Mouse (Mus musculus): Measurements from ENCODE around the gene Mocs1.

Gene Mocs1

DNA sequence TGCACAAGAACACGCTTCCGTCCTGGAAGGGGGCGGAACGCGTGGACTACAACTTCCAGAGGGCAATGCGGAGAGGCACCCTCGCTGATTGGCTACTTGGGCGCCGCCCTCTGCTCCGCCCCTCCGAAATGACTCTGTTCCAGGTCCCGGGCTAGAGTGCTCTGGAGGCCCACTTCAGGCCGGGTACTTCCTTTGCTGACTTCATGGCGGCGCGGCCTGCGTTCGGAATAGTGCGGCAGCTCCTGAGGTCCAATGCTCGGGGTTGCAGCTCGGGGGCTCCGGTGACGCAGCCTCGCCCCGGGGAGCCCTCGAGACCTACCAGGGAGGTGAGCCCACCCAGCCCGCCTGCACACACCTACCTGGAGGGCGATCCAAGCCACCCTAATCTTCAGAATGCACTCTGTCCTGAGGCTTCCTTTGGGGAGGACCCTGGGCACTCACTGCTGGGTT lies at the start of gene Mocs1:
Gene Mocs1 (plus strand): TSS at position 124 of the 450 bp plus-strand sequence.
- peak; percentile 93 for DNase-seq (ENCODE audit: low read depth, low spot score)

DNA sequence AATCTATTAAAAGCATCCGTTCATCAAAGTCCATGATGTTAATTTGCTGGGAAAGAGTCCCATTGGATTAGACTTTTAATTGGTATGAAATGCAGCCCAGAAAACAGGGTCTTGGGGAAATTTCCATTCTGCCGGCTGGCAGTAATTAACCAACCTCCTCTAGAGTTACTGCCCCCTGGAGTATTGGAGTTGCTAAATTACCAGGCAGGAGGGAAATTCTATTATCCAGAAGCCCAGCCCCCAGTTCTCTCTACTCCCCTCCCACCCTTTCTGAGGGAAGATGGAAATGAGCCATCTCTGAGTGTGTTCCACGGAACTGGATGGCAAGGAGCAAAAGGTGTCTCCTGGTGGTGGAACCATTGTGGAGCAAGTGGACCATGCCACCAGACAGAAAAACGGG lies 48.5 kb upstream of the Mocs1 start:
- DNase-seq (ENCODE audit: low read depth, low spot score), result no peak

DNA sequence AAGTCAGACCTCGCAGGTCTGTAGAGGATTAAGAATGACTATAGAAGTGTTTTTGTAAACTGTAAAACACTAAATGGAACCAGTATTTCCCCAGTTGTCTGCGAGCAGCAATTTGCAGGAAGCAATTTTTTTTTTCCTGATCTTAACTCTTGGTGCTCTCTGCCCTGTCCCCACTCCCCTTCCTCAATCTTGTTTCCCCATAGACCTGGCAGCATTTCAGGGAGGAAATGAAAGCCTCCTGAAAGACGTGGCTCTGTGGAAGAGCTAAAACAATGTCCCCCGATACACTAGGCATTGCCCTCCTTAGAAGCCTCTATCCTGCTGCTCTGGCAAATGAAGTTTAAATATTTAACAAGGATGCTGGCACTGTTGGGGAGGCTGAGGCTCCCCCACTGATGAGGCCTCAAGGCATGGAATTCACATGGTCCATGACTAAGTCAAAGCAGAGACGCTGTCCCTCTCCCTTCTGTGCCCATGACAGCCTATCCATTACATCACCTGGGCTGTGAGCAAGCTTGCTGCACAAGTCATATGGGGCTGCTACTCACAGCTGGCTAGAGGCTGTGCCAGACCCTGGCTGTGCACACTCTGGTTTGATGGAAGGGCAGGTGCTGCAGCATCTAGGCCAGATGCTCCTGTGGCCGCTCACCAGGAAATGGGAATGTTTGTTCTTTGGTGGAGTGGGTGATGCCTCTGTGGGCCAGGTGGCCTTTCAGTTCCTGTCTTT lies 43.8 kb upstream of the Mocs1 start:
- DNase-seq (ENCODE audit: low read depth, low spot score), result peak; percentile 30

DNA sequence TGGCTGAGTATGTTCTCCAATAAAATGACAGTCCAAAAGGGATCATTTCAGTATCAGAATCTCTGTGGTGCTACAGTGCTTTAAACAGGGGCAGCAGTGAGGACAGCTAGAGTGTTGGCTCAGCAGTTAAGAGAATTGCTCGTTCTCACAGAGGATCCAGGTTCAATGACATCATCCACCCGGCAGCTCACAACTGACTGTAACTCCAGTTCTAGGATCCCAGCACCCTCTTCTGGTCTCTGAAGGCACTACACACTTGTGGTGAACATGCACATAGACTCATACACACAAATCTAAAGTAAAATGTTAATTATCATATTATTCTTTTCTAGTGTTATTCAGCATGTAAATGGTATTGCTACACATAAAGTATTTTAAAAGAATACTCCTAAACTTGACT lies 40.4 kb upstream of the Mocs1 start:
- DNase-seq (ENCODE audit: low read depth, low spot score), result no peak

DNA sequence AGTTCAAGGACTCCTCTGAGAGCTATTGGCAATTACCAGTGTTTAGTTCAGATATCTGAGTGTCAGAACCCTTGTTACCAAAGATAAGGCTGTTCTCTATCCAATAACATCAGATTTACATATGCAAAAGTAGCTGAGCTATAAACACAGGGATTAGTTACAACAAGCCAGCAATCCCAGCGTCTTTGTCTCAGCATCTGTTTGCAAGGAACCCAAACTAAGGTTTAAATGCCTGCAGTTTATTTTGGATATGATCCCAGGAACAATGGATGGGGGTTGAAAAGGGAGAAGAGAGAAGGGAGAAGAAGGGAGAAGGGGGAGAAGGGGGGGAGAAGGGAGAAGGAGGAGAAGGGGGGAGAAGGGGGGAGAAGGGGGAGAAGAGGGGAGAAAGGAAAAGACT lies 35.4 kb upstream of the Mocs1 start:
- no peak for DNase-seq (ENCODE audit: low read depth, low spot score)

DNA sequence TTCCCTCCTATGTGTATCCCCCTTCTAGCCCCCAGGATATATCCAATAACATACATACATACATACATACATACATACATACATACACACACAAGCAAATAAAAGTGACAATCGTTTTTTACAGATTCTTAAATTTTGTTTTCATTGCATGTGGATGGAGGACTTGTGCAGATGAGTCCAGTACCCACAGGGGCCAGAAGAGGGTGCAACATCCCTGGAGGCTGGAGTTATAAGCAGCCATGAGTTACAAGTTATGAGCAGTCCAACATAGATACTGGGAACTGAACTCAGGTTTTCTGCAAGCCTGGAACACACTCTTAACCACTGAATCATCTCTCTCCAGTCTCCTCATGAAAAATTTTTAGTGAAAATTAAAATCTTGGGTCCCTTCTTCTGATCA lies 33.3 kb upstream of the Mocs1 start:
- DNase-seq (ENCODE audit: low read depth, low spot score), result no peak

DNA sequence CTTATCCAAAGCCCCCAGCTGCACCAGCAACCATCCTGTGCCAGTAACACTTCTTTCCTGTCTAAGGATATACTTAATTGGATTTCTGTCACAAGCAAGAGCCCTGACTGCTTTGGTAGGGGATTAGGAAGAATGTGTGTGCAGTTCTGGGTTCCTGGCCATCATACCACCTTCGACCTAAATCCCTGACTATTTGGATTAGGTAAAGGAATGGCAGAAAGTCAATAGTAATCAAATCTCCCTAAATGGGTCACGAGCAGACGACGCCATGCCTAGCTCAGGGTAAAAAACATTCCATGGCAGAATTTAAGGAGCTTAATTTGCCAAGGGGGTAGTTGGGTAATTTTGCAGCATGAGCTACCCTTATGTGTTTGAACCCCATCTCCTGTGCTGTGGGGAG lies 28.6 kb upstream of the Mocs1 start:
- no peak for DNase-seq (ENCODE audit: low read depth, low spot score)

DNA sequence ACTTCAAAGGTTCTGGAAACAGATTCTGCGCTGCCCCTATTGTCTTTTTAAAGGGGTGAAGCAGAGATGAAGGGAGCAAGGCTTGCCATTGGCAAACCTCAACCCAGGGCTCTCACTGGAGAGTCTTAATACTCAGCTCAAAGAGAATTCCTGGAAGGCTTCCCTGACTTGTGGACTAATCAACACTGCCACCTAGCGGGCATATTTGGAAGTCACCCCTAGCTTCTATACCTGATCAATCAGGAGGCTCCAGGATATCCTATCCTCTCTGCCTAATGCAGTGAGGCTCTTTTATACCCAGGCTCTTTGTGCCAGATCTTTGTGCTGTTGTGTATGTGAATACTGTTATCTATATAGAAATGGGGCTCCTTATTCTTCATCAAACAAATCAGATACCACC lies 28.0 kb upstream of the Mocs1 start:
- DNase-seq (ENCODE audit: low read depth, low spot score), result peak; percentile 83

DNA sequence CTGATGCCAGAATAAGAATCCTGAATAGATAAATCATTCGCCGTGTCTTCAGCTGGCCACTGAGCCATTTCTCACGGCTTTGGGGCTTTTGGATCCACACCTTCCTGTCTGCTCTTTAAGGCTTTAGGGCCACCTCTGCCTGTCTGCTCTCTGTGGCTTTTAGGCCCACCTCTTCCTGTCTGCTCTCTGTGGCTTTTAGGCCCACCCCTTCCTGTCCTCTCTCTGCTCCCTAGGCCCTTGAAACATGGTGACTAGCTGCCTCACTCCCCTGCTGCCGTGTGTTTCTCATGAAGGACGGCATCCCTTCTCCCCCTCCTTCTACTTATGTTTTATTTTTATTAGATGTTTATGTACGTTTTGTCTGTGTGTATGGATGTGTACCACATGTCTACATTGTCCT lies 25.0 kb upstream of the Mocs1 start:
- DNase-seq (ENCODE audit: low read depth, low spot score), result no peak

DNA sequence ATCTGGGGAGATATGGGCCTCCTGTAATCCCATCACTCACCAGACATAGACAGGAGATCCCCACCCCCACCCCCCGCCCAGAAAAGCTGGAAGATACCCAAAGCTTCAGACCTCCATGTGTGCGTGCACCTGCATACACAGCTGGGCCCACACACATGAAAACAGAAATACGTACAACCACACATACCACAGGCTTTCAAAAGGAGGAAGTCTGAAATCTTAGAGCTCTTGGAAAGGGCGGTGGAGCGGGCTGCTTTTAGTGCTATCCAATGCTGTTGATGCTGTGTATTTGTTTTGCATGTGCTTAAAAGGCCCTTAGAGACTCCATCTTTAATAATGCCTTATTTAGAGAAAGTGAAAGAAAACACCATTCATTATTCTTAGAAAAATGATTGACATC lies 22.2 kb upstream of the Mocs1 start:
- no peak for DNase-seq (ENCODE audit: low read depth, low spot score)

DNA sequence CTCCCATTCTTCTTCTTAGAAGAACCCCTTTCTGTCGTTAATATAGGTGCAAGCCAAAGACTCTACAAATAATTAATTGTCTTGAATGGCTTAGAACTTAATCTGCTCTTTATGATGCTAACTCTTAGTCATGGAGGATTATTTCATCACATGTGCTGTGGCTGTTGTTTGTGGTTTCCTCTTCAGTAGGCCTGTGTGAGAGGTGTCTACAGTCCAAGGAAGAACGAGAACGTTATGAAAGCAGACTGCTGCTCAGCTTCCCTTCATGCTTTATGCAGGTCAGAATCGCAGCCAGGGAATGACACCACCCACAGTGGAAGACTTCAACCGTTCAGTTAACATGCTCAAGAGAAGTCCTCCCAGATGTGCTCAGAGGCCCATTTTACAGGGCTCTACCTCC lies 15.2 kb upstream of the Mocs1 start:
- DNase-seq (ENCODE audit: low read depth, low spot score), result no peak

DNA sequence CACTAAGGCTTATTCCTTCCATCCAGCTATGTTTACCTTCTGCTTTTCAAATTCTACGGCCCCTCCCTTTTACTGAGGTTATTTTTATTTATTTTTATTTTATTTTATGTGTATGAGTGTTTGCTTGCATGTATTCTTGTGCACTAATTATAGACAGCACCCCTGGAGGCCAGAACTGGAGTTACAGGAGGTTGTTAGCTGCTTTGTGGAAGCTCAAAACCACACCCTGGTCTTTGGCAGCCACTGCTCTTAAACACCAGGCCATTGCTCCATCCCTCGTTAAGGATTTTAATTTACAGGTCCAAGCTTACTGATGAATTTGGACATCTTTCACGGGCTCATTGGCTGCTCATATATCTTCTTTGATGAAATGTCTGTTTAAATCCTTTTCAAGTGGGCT lies 14.6 kb upstream of the Mocs1 start:
- no peak for DNase-seq (ENCODE audit: low read depth, low spot score)

DNA sequence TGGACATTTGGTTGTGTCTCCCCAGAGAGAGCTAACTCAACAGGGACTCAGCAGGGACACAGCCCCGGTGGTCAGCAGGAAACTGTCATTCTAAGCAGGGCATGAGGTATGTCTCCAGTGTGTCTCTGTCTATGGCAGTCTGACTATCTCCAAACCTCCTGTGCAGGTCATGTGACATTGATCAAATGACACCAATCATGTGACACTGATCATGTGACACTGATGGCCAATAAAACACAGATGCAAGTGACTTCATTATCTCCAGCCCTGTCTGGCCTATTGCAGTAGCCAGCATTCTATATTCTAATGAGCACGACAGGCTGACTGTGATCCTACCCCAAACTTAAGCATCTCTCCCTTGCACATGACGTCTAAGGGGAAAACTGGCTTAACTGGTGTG lies 11.9 kb upstream of the Mocs1 start:
- peak; percentile 5 for DNase-seq (ENCODE audit: low read depth, low spot score)

DNA sequence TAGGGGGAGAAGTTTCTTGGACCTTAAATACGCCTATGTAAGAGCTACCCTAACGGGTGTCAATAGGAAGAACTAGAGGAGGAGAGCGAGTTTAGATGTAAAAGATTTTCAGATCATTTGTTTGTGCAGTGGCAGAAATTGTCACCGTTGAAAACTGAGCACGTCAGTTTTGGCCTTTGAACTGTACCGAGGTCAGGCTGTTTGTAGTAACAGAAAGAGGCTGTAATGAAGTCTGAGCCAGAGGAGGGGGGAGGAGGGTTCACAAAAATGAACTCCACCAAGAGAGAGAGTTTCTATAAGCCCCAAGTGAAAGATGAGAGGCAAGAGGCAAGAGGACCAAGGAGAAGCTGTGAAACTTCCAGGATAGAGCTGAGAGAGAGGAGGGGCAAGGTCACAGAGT lies 8.3 kb upstream of the Mocs1 start:
- DNase-seq (ENCODE audit: low read depth, low spot score), result no peak

DNA sequence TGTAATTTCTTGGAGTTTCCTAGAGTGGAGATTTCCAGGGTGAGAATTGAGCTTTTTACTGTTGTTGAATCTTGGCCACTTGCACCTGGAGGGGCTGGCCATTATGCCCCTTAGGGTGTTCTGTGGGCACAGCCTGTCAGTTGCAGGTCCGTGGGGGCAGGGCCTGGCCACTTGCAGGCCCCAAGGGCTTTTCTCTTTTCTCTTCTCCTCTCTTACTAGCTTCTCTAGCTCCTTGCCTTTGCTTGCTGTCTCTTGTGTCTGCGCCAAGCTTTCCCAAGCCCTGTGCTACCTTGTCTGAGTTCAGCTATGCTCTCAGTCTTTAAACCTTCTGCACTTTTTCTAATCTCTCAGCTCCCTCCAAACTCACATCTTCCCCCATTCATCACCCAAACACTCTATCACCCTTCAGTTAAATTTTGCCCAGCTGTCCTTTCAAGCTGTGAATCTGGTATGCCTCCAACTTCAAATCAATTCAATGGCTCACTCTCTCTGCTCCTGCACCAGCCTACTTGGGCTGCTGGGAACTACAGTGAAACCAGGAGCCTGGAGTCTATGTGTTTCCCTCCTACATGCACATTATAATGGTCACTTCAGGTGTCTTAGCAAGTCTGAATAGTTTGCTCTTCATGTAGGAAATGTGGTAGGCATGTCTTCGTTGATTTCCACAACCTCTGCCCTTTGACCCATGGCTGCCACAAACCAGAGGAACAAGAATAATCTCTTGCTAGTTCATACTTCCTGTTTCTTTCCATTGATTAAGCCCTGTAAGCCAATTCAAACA lies 5.7 kb upstream of the Mocs1 start:
- no peak for DNase-seq (ENCODE audit: low read depth, low spot score)

DNA sequence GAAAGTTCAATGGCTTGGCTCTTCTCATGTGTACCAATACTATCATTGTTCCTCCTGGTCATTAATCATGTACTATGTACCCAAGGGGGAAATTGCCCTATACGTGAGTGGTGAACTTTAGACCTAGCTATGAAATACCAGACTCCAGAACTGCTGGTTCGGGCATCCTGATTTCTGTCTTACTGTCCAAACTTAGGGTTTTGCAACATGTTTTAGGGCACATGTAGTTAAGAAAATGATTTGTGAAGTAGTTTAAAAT lies 5.2 kb upstream of the Mocs1 start:
- no peak for DNase-seq (ENCODE audit: low read depth, low spot score)

DNA sequence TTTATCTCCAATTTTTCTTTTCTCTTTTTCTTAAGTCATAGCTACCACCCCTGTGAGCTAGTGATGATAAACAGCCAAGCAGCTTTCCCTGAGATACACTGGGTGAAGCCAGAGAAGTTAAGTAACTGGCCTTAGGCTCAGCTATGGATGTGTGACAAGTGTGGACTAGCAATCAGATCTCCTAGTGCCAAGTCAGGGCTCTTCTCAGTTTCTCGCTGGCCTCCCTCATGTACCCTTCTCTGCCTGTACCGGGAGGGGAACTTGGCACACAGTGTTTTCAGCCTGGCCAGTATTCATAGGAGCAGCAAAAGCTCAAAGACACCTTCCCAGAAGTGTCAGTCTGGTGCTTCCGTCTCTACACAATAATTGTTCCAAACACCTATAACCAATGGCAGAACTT lies 4.3 kb upstream of the Mocs1 start:
- no peak for DNase-seq (ENCODE audit: low read depth, low spot score)

DNA sequence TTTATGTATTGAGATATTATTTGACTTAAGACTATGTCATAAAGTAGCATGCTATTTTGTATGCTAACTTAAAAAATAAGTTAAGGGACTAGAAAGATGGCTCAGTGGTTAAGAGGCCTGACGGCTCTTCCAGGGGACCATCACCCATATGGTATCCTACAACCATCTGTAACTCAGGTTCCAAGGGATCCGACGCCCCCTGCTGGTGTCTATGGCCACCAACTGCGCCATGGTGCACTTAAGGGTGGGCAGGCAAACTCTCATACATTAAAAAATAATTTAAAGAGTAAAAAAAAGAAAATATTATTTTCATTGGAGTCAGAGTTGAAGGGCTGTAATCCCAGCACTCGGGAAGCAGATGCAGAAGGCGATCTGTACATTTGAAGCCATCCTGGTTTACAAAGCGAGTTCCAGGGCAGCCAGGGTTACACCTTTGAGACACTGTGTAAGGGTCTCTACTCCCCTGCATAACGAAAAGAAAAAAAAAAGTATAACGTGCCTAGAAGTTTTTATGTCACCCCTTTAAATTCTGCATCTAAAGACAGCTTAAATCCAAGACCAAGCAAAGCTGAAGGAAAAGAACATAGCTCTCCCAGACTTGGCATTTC lies 427 bp upstream of the Mocs1 start:
- DNase-seq (ENCODE audit: low read depth, low spot score), result peak; percentile 31

DNA sequence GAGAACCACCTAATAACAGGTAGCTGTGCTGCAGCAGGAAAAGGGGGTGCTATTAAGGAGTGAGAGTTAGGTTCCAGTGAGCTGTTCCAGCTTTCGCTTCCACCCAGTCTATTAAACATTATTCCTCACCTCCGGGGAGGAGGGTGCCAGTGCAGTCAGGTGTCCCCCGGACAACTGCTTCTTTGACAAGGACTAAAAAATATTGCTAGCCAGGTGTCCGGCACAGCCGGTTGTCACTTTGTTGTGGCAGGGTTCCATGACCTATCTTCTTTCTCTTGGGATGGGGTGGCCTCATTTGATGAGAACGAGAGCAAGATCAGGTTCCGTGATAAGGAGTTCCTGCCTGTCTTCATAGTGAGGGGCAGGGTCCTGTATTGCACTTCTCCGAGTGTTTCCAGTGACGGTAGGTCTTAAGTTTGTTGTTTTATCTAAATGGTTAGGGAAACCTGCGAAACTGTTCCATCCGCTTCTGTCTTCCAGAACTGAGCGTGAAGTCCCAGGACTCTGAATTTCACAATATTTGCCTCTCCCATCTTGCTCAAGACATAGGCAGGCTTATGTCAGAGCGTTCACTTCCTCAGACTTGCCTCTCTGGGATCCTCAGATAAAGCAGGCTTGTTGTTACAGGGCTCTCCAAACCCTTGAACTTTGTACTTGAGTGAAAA lies 721 bp downstream of the Mocs1 start:
- DNase-seq (ENCODE audit: low read depth, low spot score), result no peak

DNA sequence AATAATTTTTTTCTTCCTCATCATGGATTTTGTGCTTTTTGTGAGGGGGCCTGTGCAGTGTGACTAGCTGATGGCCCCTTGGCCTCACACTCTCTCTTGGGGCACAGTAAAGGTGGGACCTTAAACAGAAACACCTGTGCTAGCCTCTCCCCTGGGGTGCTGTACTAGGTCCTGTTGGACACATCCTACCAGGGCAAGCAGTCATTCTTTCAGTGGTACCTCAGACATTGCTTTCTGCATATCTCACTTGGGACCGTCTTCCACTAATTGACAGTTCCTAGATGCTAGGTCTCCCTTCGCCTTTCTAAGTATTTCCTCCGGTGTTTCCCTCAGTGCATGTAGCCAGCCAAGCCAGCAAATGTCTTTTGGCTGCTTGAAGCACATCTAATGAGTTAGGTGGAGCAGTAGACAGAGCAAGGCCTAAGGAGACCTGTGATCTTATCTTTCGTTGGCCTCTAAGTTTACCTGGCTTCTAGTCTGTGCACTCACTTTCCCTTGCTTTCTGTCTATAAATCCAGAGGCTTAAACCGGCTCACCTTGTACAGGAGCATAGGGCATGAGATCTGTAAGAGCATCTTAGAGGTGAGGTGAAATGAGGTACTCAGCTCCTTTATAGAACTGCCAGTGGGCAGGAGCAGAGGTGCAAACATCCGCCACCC lies 1.4 kb downstream of the Mocs1 start:
- no peak for DNase-seq (ENCODE audit: low read depth, low spot score)

DNA sequence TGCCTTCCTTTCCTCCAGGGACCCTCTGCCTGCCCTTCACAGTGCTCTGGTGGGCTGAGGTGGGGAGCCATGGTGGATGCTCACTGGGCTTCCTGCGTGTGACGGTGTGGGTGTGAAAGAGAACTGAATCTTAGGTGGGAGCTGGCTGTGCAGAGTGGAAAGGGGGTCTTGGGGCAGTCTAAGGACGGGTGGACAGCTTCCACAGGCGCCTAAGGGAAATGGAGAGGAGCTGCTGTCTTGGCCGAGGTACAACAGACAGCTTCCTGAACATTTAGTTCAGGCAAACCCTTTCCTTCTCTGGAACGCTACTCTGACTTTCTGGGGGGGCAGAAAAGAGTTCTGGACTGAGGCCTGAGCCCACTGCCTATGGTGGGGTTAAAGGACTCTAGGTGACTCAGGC lies 2.0 kb downstream of the Mocs1 start:
- DNase-seq (ENCODE audit: low read depth, low spot score), result no peak

DNA sequence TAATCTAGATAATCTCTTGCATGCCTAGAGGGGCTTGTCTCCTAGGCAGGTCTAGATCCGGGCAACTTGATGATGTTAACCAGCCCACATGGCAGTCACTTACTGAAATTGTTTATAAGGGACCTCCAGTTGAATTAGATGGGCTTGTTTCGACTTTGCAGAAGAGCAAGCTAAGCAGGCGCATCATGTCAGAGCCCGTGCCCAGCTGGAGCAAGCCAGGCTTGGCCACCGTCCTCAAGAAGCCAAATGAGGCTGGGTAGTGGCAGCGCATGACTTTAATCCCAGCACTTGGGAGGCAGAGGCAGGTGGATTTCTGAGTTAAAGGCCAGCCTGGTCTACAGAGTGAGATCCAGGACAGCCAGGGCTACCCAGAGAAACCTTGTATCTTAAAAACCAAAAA lies 3.0 kb downstream of the Mocs1 start:
- no peak for DNase-seq (ENCODE audit: low read depth, low spot score)

Measured in mesoderm, embryonic 11.5 days (tissue).